Mouse (Mus musculus) forebrain, embryonic 16.5 days (tissue): ENCODE measurements at regions not wholly inside any gene's neighbourhood (a gene's known extent, or its start where the extent isn't known, plus 50 kb on each side); places are given as distances from the start of the nearest gene placed in this dataset.

ENCODE experiments used
- ATAC-seq: fragments of 200-750 bp; cut with Nextera tagmentation; 2 replicates; pipeline ENCODE4 v1.8.0; 2017; ENCODE audit warnings: mild to moderate bottlenecking, moderate library complexity
- H3K27ac ChIP-seq: fragments of 300-500 bp; sonication (generic); 2 replicates; pipeline ENCODE4 v1.5.1; 2014; ENCODE audit warnings: low read length, control low read depth
- H3K27me3 ChIP-seq: fragments of 300-500 bp; sonication (generic); replicated peaks from 2 replicates; pipeline ENCODE4 v1.6.1; 2014; ENCODE audit warnings: low read length; ENCODE audit not compliant: control insufficient read depth, insufficient read depth
- H3K36me3 ChIP-seq: fragments of 300-500 bp; sonication (generic); 2 replicates; pipeline ENCODE4 v1.6.1; 2014; ENCODE audit not compliant: control insufficient read depth, insufficient read depth
- H3K4me1 ChIP-seq: fragments of 300-500 bp; sonication (generic); replicated peaks from 2 replicates; pipeline ENCODE4 v1.6.1; 2014; ENCODE audit warnings: low read length; ENCODE audit not compliant: control insufficient read depth, insufficient read depth
- H3K4me2 ChIP-seq: fragments of 300-500 bp; sonication (generic); 2 replicates; pipeline ENCODE4 v1.6.1; 2014; ENCODE audit warnings: mild to moderate bottlenecking, low read length, control low read depth
- H3K4me3 ChIP-seq: fragments of 300-500 bp; sonication (generic); replicated peaks from 2 replicates; pipeline ENCODE4 v1.5.1; 2014; ENCODE audit warnings: mild to moderate bottlenecking, low read length, control low read depth
- H3K9ac ChIP-seq: fragments of 300-500 bp; sonication (generic); replicated peaks from 2 replicates; pipeline ENCODE4 v1.6.1; 2014; ENCODE audit warnings: low read depth, low read length, control low read depth
- H3K9me3 ChIP-seq: fragments of 300-500 bp; sonication (generic); 2 replicates; pipeline ENCODE4 v1.6.1; 2016; ENCODE audit warnings: low read length; ENCODE audit not compliant: control insufficient read depth
- WGBS: fragments of 180-500 bp; shearing (Covaris S2); extraction: QIAGEN DNeasy Blood & Tissue Kit; methylation state at CpG from one replicate; pipeline ENCODE4 v1.1.7; 2014; 5-methylcytosine and 5-hydroxymethylcytosine counted together

- 93% methylated on average over 2 of the region's 2 CpGs for WGBS
- Histone ChIP-seq H3K9ac (no peak overlapping the region), H3K27ac (no peak overlapping the region), H3K36me3 (no peaks in the 10 kb centered on the region), H3K4me3 (no peak overlapping the region), H3K4me1 (no peaks in the 10 kb centered on the region), H3K9me3 (no peaks in the 10 kb centered on the region), H3K4me2 (no peak overlapping the region), H3K27me3 (no peaks in the 10 kb centered on the region)
- no peak for ATAC-seq
Measured at GRCm38 (mm10) chr16:86776086-86776485, 577.9 kb upstream of the N6amt1 start.

GRCm38 (mm10) chr16:86772586-86772985, 581.4 kb upstream of the N6amt1 start:
- no peak overlapping the region for H3K4me3 ChIP-seq
- no peaks in the 10 kb centered on the region for H3K4me1 ChIP-seq

GRCm38 (mm10) chr16:86768912-86769311, 585.1 kb upstream of the N6amt1 start:
- Histone ChIP-seq H3K36me3 (no peaks in the 10 kb centered on the region), H3K4me1 (no peaks in the 10 kb centered on the region), H3K4me2 (no peak overlapping the region), H3K27ac (no peak overlapping the region), H3K4me3 (no peak overlapping the region), H3K27me3 (no peaks in the 10 kb centered on the region), H3K9ac (no peak overlapping the region), H3K9me3 (no peaks in the 10 kb centered on the region)
- ATAC-seq: no peak
- WGBS: 94% methylated on average over 3 of the region's 3 CpGs

More at GRCm38 (mm10) chr16:86772586-86772985, 581.4 kb upstream of the N6amt1 start:
- Histone ChIP-seq H3K27me3 (no peaks in the 10 kb centered on the region), H3K27ac (no peak overlapping the region), H3K9me3 (no peaks in the 10 kb centered on the region), H3K9ac (no peak overlapping the region), H3K36me3 (no peaks in the 10 kb centered on the region), H3K4me2 (no peak overlapping the region)
- no peak for ATAC-seq
- whole genome bisulfite sequencing: 65% methylated on average over 1 of the region's 1 CpGs

GRCm38 (mm10) chr16:86768355-86768754, 585.6 kb upstream of the N6amt1 start:
- Histone ChIP-seq H3K27ac (no peak overlapping the region), H3K36me3 (no peaks in the 10 kb centered on the region), H3K4me3 (no peak overlapping the region), H3K4me1 (no peaks in the 10 kb centered on the region), H3K4me2 (no peak overlapping the region), H3K9me3 (no peaks in the 10 kb centered on the region), H3K9ac (no peak overlapping the region), H3K27me3 (no peaks in the 10 kb centered on the region)
- ATAC-seq: no peak
- WGBS: 78% methylated on average over 3 of the region's 3 CpGs

- no peak overlapping the region for H3K9ac ChIP-seq
- H3K4me2 ChIP-seq: no peak overlapping the region
- no peaks in the 10 kb centered on the region for H3K36me3 ChIP-seq
- H3K27ac ChIP-seq: no peak overlapping the region
- no peak for ATAC-seq
- 94% methylated on average over 8 of the region's 8 CpGs for WGBS
- H3K9me3 ChIP-seq: no peaks in the 10 kb centered on the region
- no peaks in the 10 kb centered on the region for H3K27me3 ChIP-seq
- H3K4me1 ChIP-seq: no peaks in the 10 kb centered on the region
- no peak overlapping the region for H3K4me3 ChIP-seq
Measured at GRCm38 (mm10) chr16:86765974-86766373, 588.0 kb upstream of the N6amt1 start.

GRCm38 (mm10) chr16:86741236-86741635, 612.7 kb upstream of the N6amt1 start:
- H3K4me3 ChIP-seq: no peak overlapping the region
- H3K9ac ChIP-seq: no peak overlapping the region
- H3K27ac ChIP-seq: no peak overlapping the region
- WGBS: 69% methylated on average over 5 of the region's 5 CpGs
- H3K27me3 ChIP-seq: no peaks in the 10 kb centered on the region
- no peaks in the 10 kb centered on the region for H3K36me3 ChIP-seq
- no peaks in the 10 kb centered on the region for H3K4me1 ChIP-seq
- no peak overlapping the region for H3K4me2 ChIP-seq
- no peaks in the 10 kb centered on the region for H3K9me3 ChIP-seq
- no peak for ATAC-seq

GRCm38 (mm10) chr16:86718982-86719771, 634.8 kb upstream of the N6amt1 start:
- Histone ChIP-seq H3K27ac (no peak overlapping the region), H3K9ac (no peak overlapping the region), H3K4me1 (no peaks in the 10 kb centered on the region), H3K27me3 (no peaks in the 10 kb centered on the region), H3K9me3 (no peaks in the 10 kb centered on the region), H3K36me3 (no peaks in the 10 kb centered on the region), H3K4me3 (no peak overlapping the region), H3K4me2 (no peak overlapping the region)
- ATAC-seq: no peak
- WGBS: 72% methylated on average over 5 of the region's 5 CpGs

GRCm38 (mm10) chr16:86718353-86718752, 635.6 kb upstream of the N6amt1 start:
- WGBS: 84% methylated on average over 7 of the region's 7 CpGs
- H3K4me3 ChIP-seq: no peak overlapping the region
- no peak for ATAC-seq
- H3K9me3 ChIP-seq: no peaks in the 10 kb centered on the region
- H3K27me3 ChIP-seq: no peaks in the 10 kb centered on the region
- H3K4me1 ChIP-seq: no peaks in the 10 kb centered on the region
- H3K27ac ChIP-seq: no peak overlapping the region
- H3K4me2 ChIP-seq: no peak overlapping the region
- H3K9ac ChIP-seq: no peak overlapping the region
- no peaks in the 10 kb centered on the region for H3K36me3 ChIP-seq

GRCm38 (mm10) chr16:86701700-86702099, 652.3 kb upstream of the N6amt1 start:
- Histone ChIP-seq H3K4me2 (no peak overlapping the region), H3K27ac (no peak overlapping the region), H3K36me3 (no peaks in the 10 kb centered on the region), H3K9ac (no peak overlapping the region), H3K4me3 (no peak overlapping the region), H3K27me3 (no peaks in the 10 kb centered on the region), H3K4me1 (no peaks in the 10 kb centered on the region), H3K9me3 (no peaks in the 10 kb centered on the region)
- WGBS: 80% methylated on average over 4 of the region's 4 CpGs
- no peak for ATAC-seq
